Mouse (Mus musculus): ENCODE data around the gene Bcar1. TPM values are rescaled to one million over a fixed set of nuclear protein-coding genes. Genes with fewer than 3 reads are reported as not detected.
A peak's percentile ranks its signal among the peaks of the same experiment; 100 is the strongest.

The Bcar1 gene
- polyA plus RNA-seq, 1 experiment from 2014 or later: 35.3 TPM

DNA sequence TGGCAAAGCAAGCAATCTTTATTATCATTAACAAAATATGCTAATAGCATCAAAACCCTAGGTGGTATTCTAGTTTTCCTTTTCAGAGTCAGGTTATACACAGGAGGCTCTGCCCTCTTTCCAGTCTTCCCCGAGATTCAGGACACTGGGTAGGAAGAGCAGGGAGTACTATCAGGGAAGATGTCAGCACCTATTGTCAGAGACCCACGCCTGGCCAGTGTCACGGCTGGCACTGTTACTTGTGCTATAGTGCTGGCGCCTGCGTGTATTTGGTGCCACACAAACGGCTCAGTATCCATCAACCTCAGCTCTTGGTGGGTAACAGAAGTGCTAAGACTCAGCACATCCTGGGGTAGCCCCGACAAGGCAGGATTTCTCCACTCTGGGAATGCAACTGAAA is 29.4 kb upstream of the Bcar1 start:
- peaks cover 44% of the 10 kb centered on the region for H3K36me3 ChIP-seq (ENCODE audit: control insufficient read depth, insufficient read depth, low read length)
- 87% methylated on average over 7 of the region's 7 CpGs for WGBS
- H3K27ac ChIP-seq (replicated peaks; ENCODE audit: low read depth, low read length): no peak overlapping the region
- no peak for DNase-seq (ENCODE audit: low spot score)
- no peak overlapping the region for H3K4me3 ChIP-seq (ENCODE audit: low read depth, low read length)
- no peak overlapping the region for H3K4me2 ChIP-seq (ENCODE audit: low read depth, low read length)
- no peaks in the 10 kb centered on the region for H3K27me3 ChIP-seq (replicated peaks; ENCODE audit: control insufficient read depth, insufficient read depth, low read length)
- H3K4me1 ChIP-seq (ENCODE audit: control insufficient read depth, insufficient read depth, low read length): 0 out of 2 replicates have a peak, but pooled peaks cover 4% of the 10 kb centered on the region
- no peaks in the 10 kb centered on the region for H3K9me3 ChIP-seq (ENCODE audit: control insufficient read depth, low read length)
- no peak overlapping the region for H3K9ac ChIP-seq (ENCODE audit: low read depth, low read length)
- ATAC-seq (ENCODE audit: low read depth): no peak

DNA sequence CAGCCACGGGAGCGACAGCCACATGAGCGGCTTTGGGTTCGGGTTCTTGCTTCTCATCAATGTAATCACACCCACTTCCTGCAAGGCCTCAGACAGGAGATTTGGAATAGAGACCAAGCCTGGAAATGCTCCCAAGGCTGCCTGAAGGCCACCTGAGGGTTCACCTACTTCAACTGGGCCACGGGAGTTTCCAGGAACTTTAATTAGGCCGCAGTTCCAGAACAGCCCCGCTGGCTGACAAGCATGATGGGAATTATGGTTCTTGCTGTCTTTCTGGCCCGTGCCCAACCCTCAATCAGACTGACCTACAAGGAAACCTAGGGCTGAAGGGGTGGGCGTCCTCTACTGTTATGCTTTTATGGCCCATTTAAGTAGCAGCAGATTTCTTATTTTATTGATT is 28.5 kb upstream of the Bcar1 start:
- ATAC-seq (ENCODE audit: low read depth): no peak
- Histone ChIP-seq H3K9ac (ENCODE audit: low read depth, low read length) (no peak overlapping the region), H3K27ac (replicated peaks; ENCODE audit: low read depth, low read length) (no peak overlapping the region), H3K4me2 (ENCODE audit: low read depth, low read length) (no peak overlapping the region), H3K4me1 (ENCODE audit: control insufficient read depth, insufficient read depth, low read length) (0 out of 2 replicates have a peak, but pooled peaks cover 4% of the 10 kb centered on the region), H3K27me3 (replicated peaks; ENCODE audit: control insufficient read depth, insufficient read depth, low read length) (no peaks in the 10 kb centered on the region), H3K9me3 (ENCODE audit: control insufficient read depth, low read length) (no peaks in the 10 kb centered on the region), H3K36me3 (ENCODE audit: control insufficient read depth, insufficient read depth, low read length) (peaks cover 44% of the 10 kb centered on the region), H3K4me3 (ENCODE audit: low read depth, low read length) (no peak overlapping the region)
- WGBS: 81% methylated on average over 9 of the region's 9 CpGs
- no peak for DNase-seq (ENCODE audit: low spot score)

DNA sequence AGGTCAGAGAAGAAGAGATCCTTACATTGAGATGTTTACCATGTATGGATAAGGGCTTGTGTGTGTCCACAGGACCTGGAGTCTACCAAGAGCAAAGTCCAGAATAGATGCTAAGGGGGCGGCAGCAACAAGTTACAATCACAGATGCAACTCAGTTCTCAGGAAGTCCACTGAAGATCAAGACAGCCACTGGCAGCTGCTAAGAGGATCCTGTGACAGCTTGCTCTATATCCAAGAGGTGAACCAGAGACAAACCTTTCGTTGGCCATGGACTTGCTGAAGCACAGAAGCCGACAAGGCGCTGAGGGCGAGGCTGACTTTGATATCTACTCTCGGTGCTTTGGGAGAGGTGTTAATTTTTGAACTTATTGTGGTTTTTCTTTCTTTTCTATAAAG is 28.0 kb upstream of the Bcar1 start:
- no peak overlapping the region for H3K4me2 ChIP-seq (ENCODE audit: low read depth, low read length)
- H3K36me3 ChIP-seq (ENCODE audit: control insufficient read depth, insufficient read depth, low read length): peaks cover 46% of the 10 kb centered on the region
- H3K27me3 ChIP-seq (replicated peaks; ENCODE audit: control insufficient read depth, insufficient read depth, low read length): no peaks in the 10 kb centered on the region
- no peak overlapping the region for H3K4me3 ChIP-seq (ENCODE audit: low read depth, low read length)
- ATAC-seq (ENCODE audit: low read depth): no peak
- DNase-seq (ENCODE audit: low spot score): no peak
- H3K9ac ChIP-seq (ENCODE audit: low read depth, low read length): no peak overlapping the region
- H3K9me3 ChIP-seq (ENCODE audit: control insufficient read depth, low read length): no peaks in the 10 kb centered on the region
- 0 out of 2 replicates have a peak, but pooled peaks cover 4% of the 10 kb centered on the region for H3K4me1 ChIP-seq (ENCODE audit: control insufficient read depth, insufficient read depth, low read length)
- WGBS: 88% methylated on average over 6 of the region's 6 CpGs
- no peak overlapping the region for H3K27ac ChIP-seq (replicated peaks; ENCODE audit: low read depth, low read length)

- ATAC-seq (ENCODE audit: low read depth) (no peak), DNase-seq (ENCODE audit: low spot score) (no peak)
- no peak overlapping the region for H3K4me3 ChIP-seq (ENCODE audit: low read depth, low read length)
- H3K36me3 ChIP-seq (ENCODE audit: control insufficient read depth, insufficient read depth, low read length): peaks cover 50% of the 10 kb centered on the region
- H3K4me1 ChIP-seq (ENCODE audit: control insufficient read depth, insufficient read depth, low read length): 0 out of 2 replicates have a peak, but pooled peaks cover 4% of the 10 kb centered on the region
- H3K4me2 ChIP-seq (ENCODE audit: low read depth, low read length): no peak overlapping the region
- no peaks in the 10 kb centered on the region for H3K27me3 ChIP-seq (replicated peaks; ENCODE audit: control insufficient read depth, insufficient read depth, low read length)
- H3K9ac ChIP-seq (ENCODE audit: low read depth, low read length): no peak overlapping the region
- H3K9me3 ChIP-seq (ENCODE audit: control insufficient read depth, low read length): no peaks in the 10 kb centered on the region
- WGBS: 67% methylated on average over 5 of the region's 5 CpGs
- H3K27ac ChIP-seq (replicated peaks; ENCODE audit: low read depth, low read length): no peak overlapping the region
Observed at GRCm38 (mm10) chr8:111770958-111771624, 27.5 kb upstream of the Bcar1 start.

GRCm38 (mm10) chr8:111769764-111770428 is 26.3 kb upstream of the Bcar1 start:
- peak; percentile 63 for DNase-seq (ENCODE audit: low spot score)

DNA sequence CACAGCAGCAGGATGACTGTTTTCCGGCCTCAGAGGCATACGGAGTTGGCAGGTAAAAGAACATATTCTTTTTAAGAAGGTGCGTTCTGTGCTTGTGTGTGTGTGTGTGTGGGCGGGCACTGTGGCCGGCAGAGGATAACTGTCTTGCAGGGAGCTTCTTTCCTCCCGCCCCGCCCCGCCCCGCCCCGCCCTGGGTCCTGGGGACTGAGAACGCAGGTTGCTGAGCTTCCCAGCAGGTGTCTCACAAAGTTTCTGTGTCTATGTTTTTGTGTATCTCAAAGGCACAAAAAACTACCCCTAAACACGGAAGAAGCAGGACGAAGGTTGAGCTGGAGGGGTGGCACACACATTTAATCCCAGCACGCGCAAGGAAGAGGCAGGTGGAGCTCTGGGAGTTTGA is 25.7 kb upstream of the Bcar1 start:
- ATAC-seq (ENCODE audit: low read depth) (no peak), DNase-seq (ENCODE audit: low spot score) (no peak)
- 69% methylated on average over 13 of the region's 15 CpGs for WGBS
- Histone ChIP-seq H3K36me3 (ENCODE audit: control insufficient read depth, insufficient read depth, low read length) (peaks cover 46% of the 10 kb centered on the region), H3K4me2 (ENCODE audit: low read depth, low read length) (no peak overlapping the region), H3K9ac (ENCODE audit: low read depth, low read length) (no peak overlapping the region), H3K4me3 (ENCODE audit: low read depth, low read length) (no peak overlapping the region), H3K27me3 (replicated peaks; ENCODE audit: control insufficient read depth, insufficient read depth, low read length) (no peaks in the 10 kb centered on the region), H3K9me3 (ENCODE audit: control insufficient read depth, low read length) (no peaks in the 10 kb centered on the region), H3K4me1 (ENCODE audit: control insufficient read depth, insufficient read depth, low read length) (0 out of 2 replicates have a peak, but pooled peaks cover 4% of the 10 kb centered on the region), H3K27ac (replicated peaks; ENCODE audit: low read depth, low read length) (peak overlapping the region; percentile 17; the same call in 1 of the 2 replicates)

More at GRCm38 (mm10) chr8:111769764-111770428, 26.3 kb upstream of the Bcar1 start:
- Histone ChIP-seq H3K27ac (replicated peaks; ENCODE audit: low read depth, low read length) (peak overlapping the region; percentile 17; the same call in 1 of the 2 replicates), H3K9me3 (ENCODE audit: control insufficient read depth, low read length) (no peaks in the 10 kb centered on the region), H3K9ac (ENCODE audit: low read depth, low read length) (no peak overlapping the region), H3K4me3 (ENCODE audit: low read depth, low read length) (no peak overlapping the region), H3K4me1 (ENCODE audit: control insufficient read depth, insufficient read depth, low read length) (0 out of 2 replicates have a peak, but pooled peaks cover 4% of the 10 kb centered on the region), H3K27me3 (replicated peaks; ENCODE audit: control insufficient read depth, insufficient read depth, low read length) (no peaks in the 10 kb centered on the region), H3K4me2 (ENCODE audit: low read depth, low read length) (no peak overlapping the region), H3K36me3 (ENCODE audit: control insufficient read depth, insufficient read depth, low read length) (peaks cover 52% of the 10 kb centered on the region)
- 40% methylated on average over 12 of the region's 12 CpGs for WGBS
- peak; percentile 56; the same call in 1 of the 2 replicates for ATAC-seq (ENCODE audit: low read depth)

GRCm38 (mm10) chr8:111768651-111769050 is 25.0 kb upstream of the Bcar1 start:
- WGBS: 86% methylated on average over 6 of the region's 6 CpGs
- DNase-seq (ENCODE audit: low spot score) (no peak), ATAC-seq (ENCODE audit: low read depth) (no peak)
- Histone ChIP-seq H3K27me3 (replicated peaks; ENCODE audit: control insufficient read depth, insufficient read depth, low read length) (no peaks in the 10 kb centered on the region), H3K36me3 (ENCODE audit: control insufficient read depth, insufficient read depth, low read length) (peaks cover 44% of the 10 kb centered on the region), H3K4me3 (ENCODE audit: low read depth, low read length) (no peak overlapping the region), H3K9ac (ENCODE audit: low read depth, low read length) (no peak overlapping the region), H3K9me3 (ENCODE audit: control insufficient read depth, low read length) (no peaks in the 10 kb centered on the region), H3K4me2 (ENCODE audit: low read depth, low read length) (no peak overlapping the region), H3K27ac (replicated peaks; ENCODE audit: low read depth, low read length) (no peak overlapping the region), H3K4me1 (ENCODE audit: control insufficient read depth, insufficient read depth, low read length) (0 out of 2 replicates have a peak, but pooled peaks cover 4% of the 10 kb centered on the region)

GRCm38 (mm10) chr8:111765616-111766015 is 22.0 kb upstream of the Bcar1 start:
- WGBS: 87% methylated on average over 4 of the region's 4 CpGs
- no peaks in the 10 kb centered on the region for H3K9me3 ChIP-seq (ENCODE audit: control insufficient read depth, low read length)
- peaks cover 33% of the 10 kb centered on the region for H3K36me3 ChIP-seq (ENCODE audit: control insufficient read depth, insufficient read depth, low read length)
- H3K9ac ChIP-seq (ENCODE audit: low read depth, low read length): no peak overlapping the region
- DNase-seq (ENCODE audit: low spot score) (no peak), ATAC-seq (ENCODE audit: low read depth) (no peak)
- H3K4me3 ChIP-seq (ENCODE audit: low read depth, low read length): no peak overlapping the region
- no peaks in the 10 kb centered on the region for H3K27me3 ChIP-seq (replicated peaks; ENCODE audit: control insufficient read depth, insufficient read depth, low read length)
- H3K4me2 ChIP-seq (ENCODE audit: low read depth, low read length): no peak overlapping the region
- no peak overlapping the region for H3K27ac ChIP-seq (replicated peaks; ENCODE audit: low read depth, low read length)
- peaks cover 7% of the 10 kb centered on the region; the same call in 1 of the 2 replicates for H3K4me1 ChIP-seq (ENCODE audit: control insufficient read depth, insufficient read depth, low read length)

Data from embryonic facial prominence, embryonic 14.5 days (tissue).